23 mouse cellular contexts compared by ENCODE assay signal in genomic region chr12:102960051-102960775, GRCm38 (mm10). TPM values are rescaled to one million over a fixed set of nuclear protein-coding genes. Genes with fewer than 3 reads are reported as not detected.
DNase-seq lines count a peak whose midpoint lies in the region; ATAC-seq and TF ChIP-seq lines count a peak whose summit lies in the region.
"Had no signal": no experiment of that assay in that cellular context is flagged by ENCODE, and none has a peak within 500 bp of the region (broad histone marks: within the 10 kb centered on the region; RNA-seq: fewer than 3 reads in every experiment).

No protein-coding gene starts in this region.

- no peak overlapping the region for H3K9ac ChIP-seq in stomach, postnatal 0 days (ENCODE audit: low read length)
- H3K9ac ChIP-seq: hindbrain, embryonic 14.5 days; limb, embryonic 12.5 days; liver, embryonic 13.5 days; lung, embryonic 15.5 days; midbrain, embryonic 13.5 days; neural tube, embryonic 12.5 days had no signal

- DNase-seq in left cerebral cortex, adult 2 months (ENCODE audit: extremely low spot score in 1 of 2, low spot score in 2 of 2) = no peak
- DNase-seq in left cerebral cortex, adult 18-20 months (ENCODE audit: low spot score in 2 of 2) = no peak
- DNase-seq in ES-CJ7 (ENCODE audit: low read depth, low spot score) (peak; percentile 51), ZHBTc4 (ENCODE audit: low read depth, low spot score) (peak; percentile 28)
- DNase-seq in stomach, postnatal 0 days (ENCODE audit: low spot score) = no peak
- DNase-seq in cerebellum, postnatal 36 days = no peak
- DNase-seq in cerebellum, adult 9-11 months = no peak
- DNase-seq: cerebellum, adult 8-10 months; heart, postnatal 4 days; kidney, adult 8-10 months; kidney, postnatal 10 days; liver, embryonic 13.5 days; lung, postnatal 36 days; thymus, postnatal 25 days had no signal

- H3K4me3 ChIP-seq in left cerebral cortex, adult 2 months = no peak overlapping the region
- no peak overlapping the region for H3K4me3 ChIP-seq in stomach, postnatal 0 days (ENCODE audit: low read depth, low read length)
- H3K4me3 ChIP-seq: embryonic facial prominence, embryonic 10.5 days; heart, embryonic 10.5 days; limb, embryonic 12.5 days; liver, embryonic 13.5 days; lung, embryonic 15.5 days; megakaryocyte, embryonic 14.5 days; midbrain, embryonic 13.5 days; neural tube, embryonic 12.5 days had no signal

- ATAC-seq in stomach, postnatal 0 days (ENCODE audit: low FRiP score, low TSS enrichment) = no peak
- ATAC-seq: inflammation-experienced regulatory T-cells, adult 6 months; midbrain, embryonic 13.5 days had no signal

- no peaks in the 10 kb centered on the region for H3K9me3 ChIP-seq in stomach, postnatal 0 days (ENCODE audit: control insufficient read depth, low read length)
- H3K9me3 ChIP-seq: embryonic facial prominence, embryonic 10.5 days; heart, embryonic 10.5 days; limb, embryonic 12.5 days; liver, embryonic 13.5 days; lung, embryonic 15.5 days; megakaryocyte, embryonic 14.5 days; midbrain, embryonic 13.5 days; neural tube, embryonic 12.5 days had no signal

- no peak overlapping the region for H3K27ac ChIP-seq in left cerebral cortex, adult 2 months
- no peak overlapping the region for H3K27ac ChIP-seq in stomach, postnatal 0 days (replicated peaks)
- H3K27ac ChIP-seq: embryonic facial prominence, embryonic 10.5 days; heart, embryonic 10.5 days; hindbrain, embryonic 14.5 days; limb, embryonic 12.5 days; liver, embryonic 13.5 days; lung, embryonic 15.5 days; midbrain, embryonic 13.5 days; neural tube, embryonic 12.5 days had no signal

- H3K4me1 ChIP-seq in stomach, postnatal 0 days (replicated peaks; ENCODE audit: control insufficient read depth, insufficient read depth) = no peaks in the 10 kb centered on the region
- H3K4me1 ChIP-seq: embryonic facial prominence, embryonic 10.5 days; heart, embryonic 10.5 days; limb, embryonic 12.5 days; liver, embryonic 13.5 days; lung, embryonic 15.5 days; megakaryocyte, embryonic 14.5 days had no signal

- no peak overlapping the region for H3K4me2 ChIP-seq in stomach, postnatal 0 days (replicated peaks; ENCODE audit: low read depth)
- H3K4me2 ChIP-seq: hindbrain, embryonic 14.5 days; limb, embryonic 12.5 days; liver, embryonic 13.5 days; lung, embryonic 15.5 days; midbrain, embryonic 13.5 days; neural tube, embryonic 12.5 days had no signal

- 79% methylated on average over 7 of the region's 7 CpGs for WGBS in stomach, postnatal 0 days

- no peak for TF ChIP-seq EP300 in stomach, postnatal 0 days (optimal IDR thresholded peaks at IDR 0.05)

- TF ChIP-seq CTCF in left cerebral cortex, adult 2 months (IDR thresholded peaks at IDR 0.05) = peak; percentile 13
- peak; percentile 22; the same call in 1 of the 2 replicates for TF ChIP-seq CTCF in stomach, postnatal 0 days (IDR thresholded peaks at IDR 0.05; ENCODE audit: low read depth)

- no peaks in the 10 kb centered on the region for H3K27me3 ChIP-seq in stomach, postnatal 0 days (ENCODE audit: control insufficient read depth, insufficient read depth, low read length)
- H3K27me3 ChIP-seq: limb, embryonic 12.5 days; liver, embryonic 13.5 days; lung, embryonic 15.5 days; megakaryocyte, embryonic 14.5 days; midbrain, embryonic 13.5 days; neural tube, embryonic 12.5 days had no signal

- intact Hi-C loops in left cerebral cortex, adult 2 months (cut with DNase I) = no loop called here

- no peaks in the 10 kb centered on the region for H3K36me3 ChIP-seq in stomach, postnatal 0 days (ENCODE audit: control insufficient read depth, insufficient read depth, low read length)
- H3K36me3 ChIP-seq: embryonic facial prominence, embryonic 10.5 days; heart, embryonic 10.5 days; limb, embryonic 12.5 days; liver, embryonic 13.5 days; lung, embryonic 15.5 days; midbrain, embryonic 13.5 days; neural tube, embryonic 12.5 days had no signal

RNA-seq across cellular contexts. Expression of gene Unc79, which starts 11.6 kb away (rescaled TPM):
- 10 to 100 TPM; 60.8 to 66.7 TPM for total RNA-seq in left cerebral cortex, adult 2 months (2021)
- 10 to 100 TPM; 54.7 to 55.8 TPM for total RNA-seq in left cerebral cortex, adult 18-20 months (2021)
- 0.15 and 0.17 TPM in 2 replicates for polyA plus RNA-seq in stomach, postnatal 0 days (2015; fragmentation: Nextera tagmentation; extraction: Ambion mirVana)

Comparison
In these comparisons a context has a peak if more than half of its experiments do, and no peak if none do; other contexts are left out.
1. DNase-seq: peak in ES-CJ7 (single experiment) and ZHBTc4 (single experiment); none in left cerebral cortex, adult 2 months (0 of 2), left cerebral cortex, adult 18-20 months (0 of 2), stomach, postnatal 0 days (single experiment), cerebellum, postnatal 36 days (0 of 2) and cerebellum, adult 9-11 months (single experiment).